Mouse (Mus musculus) liver, embryonic 13.5 days (tissue): ENCODE data around the gene Madd. TPM values are rescaled to one million over a fixed set of nuclear protein-coding genes. Genes with fewer than 3 reads are reported as not detected.

Experiments
- ATAC-seq: fragments of 200-750 bp; cut with Nextera tagmentation; 2 replicates; pipeline ENCODE4 v1.8.0; 2017; ENCODE audit warnings: low read depth, mild to moderate bottlenecking, moderate number of reproducible peaks, moderate library complexity
- DNase-seq: peaks from one replicate; pipeline ENCODE4 v3.0.0; 2022
- H3K27ac ChIP-seq: fragments of 300-500 bp; sonication (generic); 2 replicates; pipeline ENCODE4 v1.5.1; 2015; ENCODE audit warnings: moderate library complexity, mild to moderate bottlenecking, inconsistent platforms
- H3K27me3 ChIP-seq: fragments of 300-500 bp; sonication (generic); 2 replicates; pipeline ENCODE4 v1.6.1; 2015; ENCODE audit warnings: mild to moderate bottlenecking, inconsistent platforms
- H3K36me3 ChIP-seq: fragments of 300-500 bp; sonication (generic); 2 replicates; pipeline ENCODE4 v1.6.1; 2015; ENCODE audit warnings: mild to moderate bottlenecking, inconsistent platforms
- H3K4me1 ChIP-seq: fragments of 300-500 bp; sonication (generic); replicated peaks from 2 replicates; pipeline ENCODE4 v1.6.1; 2015; ENCODE audit warnings: inconsistent platforms
- H3K4me2 ChIP-seq: fragments of 300-500 bp; sonication (generic); 2 replicates; pipeline ENCODE4 v1.6.1; 2015; ENCODE audit warnings: inconsistent platforms, mild to moderate bottlenecking, moderate library complexity
- H3K4me3 ChIP-seq: fragments of 300-500 bp; sonication (generic); replicated peaks from 2 replicates; pipeline ENCODE4 v1.5.1; 2015; ENCODE audit warnings: mild to moderate bottlenecking, inconsistent platforms
- H3K9ac ChIP-seq: fragments of 300-500 bp; sonication (generic); 2 replicates; pipeline ENCODE4 v1.6.1; 2015; ENCODE audit warnings: mild to moderate bottlenecking, inconsistent platforms
- H3K9me3 ChIP-seq: fragments of 300-500 bp; sonication (generic); replicated peaks from 2 replicates; pipeline ENCODE4 v1.6.1; 2016; ENCODE audit warnings: inconsistent platforms
- WGBS: fragments of 180-500 bp; shearing (Covaris S2); methylation state at CpG from one replicate; pipeline ENCODE4 v1.1.7; 2015; ENCODE audit not compliant: insufficient replicate concordance; 5-methylcytosine and 5-hydroxymethylcytosine counted together
- polyA plus RNA-seq: library from polyadenylated mRNA; unstranded; fragments of >200 nt; fragmentation: Nextera tagmentation; extraction: Ambion mirVana; gene quantifications from 2 replicates; pipeline ENCODE4 v1.2.1, GENCODE M21; 2015

Gene Madd
- polyA plus RNA-seq, 1 experiment from 2014 or later: 7.4 TPM

DNA sequence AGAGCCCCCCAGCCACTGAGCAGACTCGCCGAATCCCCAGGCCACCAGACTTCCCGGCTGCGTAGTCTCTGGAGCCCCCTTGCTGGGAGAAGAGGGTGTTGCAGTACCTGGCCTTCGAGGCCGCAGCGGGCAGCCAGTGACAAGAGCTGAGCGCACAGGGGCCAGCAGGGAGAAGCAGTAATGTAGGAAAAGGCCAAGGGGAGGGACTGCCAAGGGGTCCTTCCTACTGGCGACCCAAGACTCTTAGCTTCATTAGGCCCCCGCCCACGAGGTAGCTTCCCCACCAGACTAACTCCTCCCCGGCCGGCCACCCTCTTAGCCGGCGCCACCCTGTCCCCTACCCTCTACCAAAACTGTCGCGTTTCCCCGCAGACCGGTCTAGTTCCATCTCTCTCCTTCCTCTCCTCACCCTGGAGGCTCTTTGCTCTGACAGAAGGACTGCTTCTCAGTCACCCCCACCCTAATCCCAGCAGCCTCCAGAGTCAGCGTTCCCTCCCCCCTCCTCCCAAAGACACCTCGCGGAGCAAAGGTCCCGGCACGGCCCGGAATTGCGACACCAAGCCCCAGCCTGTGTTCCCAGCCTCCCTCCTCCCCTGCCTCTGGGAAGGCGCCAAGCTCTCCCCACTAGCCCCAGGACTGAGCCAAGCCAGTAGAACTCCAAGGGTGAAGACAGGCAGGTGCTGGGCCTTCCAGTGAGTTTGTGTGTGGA lies 11.1 kb upstream of the Madd start:
- Histone ChIP-seq H3K36me3 (no peaks in the 10 kb centered on the region), H3K4me2 (peak overlapping the region; percentile 60), H3K27me3 (peaks cover 20% of the 10 kb centered on the region), H3K9me3 (no peaks in the 10 kb centered on the region), H3K4me1 (peaks cover 22% of the 10 kb centered on the region), H3K4me3 (peak overlapping the region; percentile 47), H3K27ac (0 out of 2 replicates have a peak overlapping the region, but pooled peaks have one; percentile 29), H3K9ac (peak overlapping the region; percentile 47)
- ATAC-seq (peak; percentile 67), DNase-seq (peak; percentile 51)
- WGBS: 4% methylated on average over 27 of the region's 27 CpGs

DNA sequence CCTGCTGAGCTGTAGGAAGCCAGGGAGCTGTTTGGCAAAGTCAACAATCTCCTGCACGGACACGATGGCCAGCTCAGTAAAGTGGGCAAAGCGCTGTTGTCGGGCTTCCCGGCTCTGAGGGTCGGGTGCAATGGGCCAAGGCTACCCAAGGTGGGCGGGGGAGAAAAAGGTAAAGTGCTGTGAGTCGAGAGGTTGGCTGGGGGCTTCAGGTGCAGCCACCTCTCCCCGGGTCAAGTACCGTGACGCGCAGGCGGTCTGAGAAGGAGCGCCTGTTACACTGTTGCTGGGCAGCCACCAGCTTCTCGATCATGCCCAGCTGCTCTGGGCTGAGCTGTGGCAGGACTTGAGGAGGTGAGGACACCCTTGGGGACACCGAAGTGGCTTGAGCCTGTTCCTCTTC lies 6.9 kb upstream of the Madd start:
- no peak overlapping the region for H3K4me3 ChIP-seq
- H3K27ac ChIP-seq: no peak overlapping the region
- WGBS: 81% methylated on average over 16 of the region's 16 CpGs
- ATAC-seq: no peak
- H3K4me1 ChIP-seq: peaks cover 14% of the 10 kb centered on the region
- H3K36me3 ChIP-seq: no peaks in the 10 kb centered on the region
- H3K27me3 ChIP-seq: peaks cover 10% of the 10 kb centered on the region
- H3K9ac ChIP-seq: no peak overlapping the region
- H3K9me3 ChIP-seq: no peaks in the 10 kb centered on the region
- DNase-seq: no peak
- no peak overlapping the region for H3K4me2 ChIP-seq

DNA sequence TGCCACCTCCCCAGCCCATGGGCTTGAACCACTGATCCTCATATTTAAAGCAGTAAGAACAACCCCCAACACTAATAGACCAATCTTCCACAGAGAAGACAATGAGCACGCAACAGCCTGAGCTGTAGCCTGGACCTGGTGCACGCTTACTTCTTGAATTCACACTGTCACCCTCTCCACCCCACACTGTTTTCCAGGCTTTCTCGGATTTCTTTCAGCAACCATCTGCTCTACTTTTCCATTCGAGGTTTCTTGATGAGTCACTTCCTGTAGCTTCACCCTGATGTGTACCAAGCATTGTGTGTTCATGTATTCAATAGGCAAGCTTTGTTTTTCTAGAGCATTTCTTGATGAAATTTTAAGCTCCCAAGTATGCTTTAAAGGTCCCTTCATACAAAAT lies 3.8 kb upstream of the Madd start:
- H3K4me2 ChIP-seq: no peak overlapping the region
- no peak overlapping the region for H3K4me3 ChIP-seq
- ATAC-seq: no peak
- no peak overlapping the region for H3K9ac ChIP-seq
- no peaks in the 10 kb centered on the region for H3K36me3 ChIP-seq
- H3K27ac ChIP-seq: no peak overlapping the region
- WGBS: 46% methylated on average over 4 of the region's 4 CpGs
- no peaks in the 10 kb centered on the region for H3K9me3 ChIP-seq
- no peak for DNase-seq
- H3K4me1 ChIP-seq: peaks cover 13% of the 10 kb centered on the region
- no peaks in the 10 kb centered on the region; the same call in 1 of the 2 replicates for H3K27me3 ChIP-seq

DNA sequence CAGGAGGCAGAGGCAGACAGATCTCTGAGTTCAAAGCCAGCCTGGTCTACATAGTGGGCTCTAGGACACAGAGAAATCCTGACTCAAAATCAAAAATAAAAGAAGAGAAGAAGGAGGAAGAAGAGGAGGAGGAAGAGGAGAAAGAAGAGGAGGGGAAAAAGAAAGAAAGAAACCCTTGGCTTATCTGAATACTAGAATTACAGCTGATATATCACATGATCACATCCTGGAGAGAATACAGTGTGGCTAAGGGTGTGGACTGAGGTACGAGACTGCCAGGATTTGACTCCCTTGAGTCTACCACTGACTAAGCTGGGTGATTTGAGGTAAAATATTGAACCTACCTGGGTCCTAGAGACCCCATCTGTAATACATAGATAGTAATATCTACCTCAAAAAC lies 2.6 kb upstream of the Madd start:
- Histone ChIP-seq H3K9me3 (no peaks in the 10 kb centered on the region), H3K27ac (no peak overlapping the region), H3K4me2 (no peak overlapping the region), H3K27me3 (no peaks in the 10 kb centered on the region; the same call in 1 of the 2 replicates), H3K4me1 (peaks cover 23% of the 10 kb centered on the region), H3K36me3 (no peaks in the 10 kb centered on the region), H3K4me3 (no peak overlapping the region), H3K9ac (no peak overlapping the region)
- 32% methylated on average over 1 of the region's 1 CpGs for WGBS
- ATAC-seq (no peak), DNase-seq (no peak)

DNA sequence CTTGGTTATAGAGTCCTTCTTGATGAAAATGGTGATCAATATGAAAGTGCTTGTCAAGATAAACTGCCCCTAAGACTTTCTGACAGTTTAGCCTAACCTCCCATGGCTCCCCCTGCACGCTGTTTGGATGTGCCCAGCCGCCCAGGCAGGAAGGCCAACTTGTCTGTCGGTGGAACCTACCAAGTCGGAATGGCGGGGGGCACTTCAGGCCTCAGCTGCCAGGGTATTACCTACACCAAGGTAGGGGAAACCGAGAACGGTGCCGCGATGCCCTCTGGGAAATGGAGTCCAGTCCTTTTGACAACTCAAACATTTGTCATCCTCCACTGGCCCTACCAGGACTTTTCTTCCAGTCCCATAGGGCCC lies 506 bp downstream of the Madd start:
- peak; percentile 97 for DNase-seq
- H3K27me3 ChIP-seq: no peaks in the 10 kb centered on the region
- H3K27ac ChIP-seq: peak overlapping the region; percentile 85
- peaks cover 3% of the 10 kb centered on the region for H3K36me3 ChIP-seq
- H3K9me3 ChIP-seq: no peaks in the 10 kb centered on the region
- peak overlapping the region; percentile 87 for H3K9ac ChIP-seq
- peak overlapping the region; percentile 100 for H3K4me2 ChIP-seq
- peak; percentile 95 for ATAC-seq
- peak overlapping the region; percentile 94 for H3K4me3 ChIP-seq
- peaks cover 23% of the 10 kb centered on the region for H3K4me1 ChIP-seq
- WGBS: 0% methylated on average over 9 of the region's 9 CpGs

- Histone ChIP-seq H3K4me3 (peak overlapping the region; percentile 94), H3K27ac (peak overlapping the region; percentile 85), H3K4me1 (peaks cover 23% of the 10 kb centered on the region), H3K4me2 (peak overlapping the region; percentile 100), H3K9ac (peak overlapping the region; percentile 87), H3K36me3 (peaks cover 8% of the 10 kb centered on the region), H3K9me3 (no peaks in the 10 kb centered on the region), H3K27me3 (no peaks in the 10 kb centered on the region)
- WGBS: under 1% methylated on average over 81 of the region's 81 CpGs
- DNase-seq: peak; percentile 79
- ATAC-seq: peak; percentile 90
Observed at GRCm38 (mm10) chr2:91182405-91183147, 1.1 kb downstream of the Madd start.

GRCm38 (mm10) chr2:91182016-91182404 lies 1.6 kb downstream of the Madd start:
- no peaks in the 10 kb centered on the region for H3K27me3 ChIP-seq
- 7% methylated on average over 8 of the region's 8 CpGs for WGBS
- no peak overlapping the region for H3K27ac ChIP-seq
- DNase-seq (no peak), ATAC-seq (no peak)
- H3K4me1 ChIP-seq: peaks cover 23% of the 10 kb centered on the region
- peaks cover 8% of the 10 kb centered on the region for H3K36me3 ChIP-seq
- peak overlapping the region; percentile 100 for H3K4me2 ChIP-seq
- H3K9ac ChIP-seq: peak overlapping the region; percentile 87
- peak overlapping the region; percentile 94 for H3K4me3 ChIP-seq
- no peaks in the 10 kb centered on the region for H3K9me3 ChIP-seq

- H3K9me3 ChIP-seq: no peaks in the 10 kb centered on the region
- H3K4me1 ChIP-seq: peaks cover 23% of the 10 kb centered on the region
- H3K9ac ChIP-seq: no peak overlapping the region
- peaks cover 19% of the 10 kb centered on the region for H3K36me3 ChIP-seq
- no peak for ATAC-seq
- DNase-seq: no peak
- H3K27me3 ChIP-seq: no peaks in the 10 kb centered on the region
- WGBS: 57% methylated on average over 5 of the region's 5 CpGs
- no peak overlapping the region for H3K4me2 ChIP-seq
- no peak overlapping the region for H3K4me3 ChIP-seq
- no peak overlapping the region for H3K27ac ChIP-seq
Observed at GRCm38 (mm10) chr2:91180706-91181105, 2.9 kb downstream of the Madd start.

DNA sequence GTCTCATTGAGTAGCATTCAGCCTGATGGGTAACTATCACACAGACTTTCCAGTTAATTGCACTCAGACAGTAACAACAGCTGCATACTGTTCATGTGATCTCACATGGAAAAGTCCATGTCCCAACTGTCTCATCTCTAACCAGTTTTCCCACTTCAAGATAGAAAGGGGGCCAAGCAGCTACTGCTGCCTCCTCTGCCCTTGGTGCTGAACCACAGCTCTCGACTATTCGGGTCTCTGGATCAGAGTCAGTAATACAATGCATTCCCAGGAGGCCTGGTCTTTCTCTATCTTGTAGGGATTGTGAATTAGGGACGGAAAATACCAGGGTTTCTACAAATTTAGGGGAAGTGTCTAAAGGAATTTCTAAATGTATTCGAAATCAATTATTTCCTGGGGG lies 3.8 kb downstream of the Madd start:
- H3K4me3 ChIP-seq: no peak overlapping the region
- no peak overlapping the region for H3K4me2 ChIP-seq
- no peak for ATAC-seq
- no peak for DNase-seq
- 65% methylated on average over 4 of the region's 4 CpGs for WGBS
- no peaks in the 10 kb centered on the region for H3K9me3 ChIP-seq
- no peaks in the 10 kb centered on the region for H3K27me3 ChIP-seq
- peaks cover 23% of the 10 kb centered on the region for H3K4me1 ChIP-seq
- H3K27ac ChIP-seq: no peak overlapping the region
- no peak overlapping the region for H3K9ac ChIP-seq
- peaks cover 23% of the 10 kb centered on the region for H3K36me3 ChIP-seq

GRCm38 (mm10) chr2:91176234-91176633 lies 7.4 kb downstream of the Madd start:
- H3K4me3 ChIP-seq: no peak overlapping the region
- H3K36me3 ChIP-seq: peaks cover 44% of the 10 kb centered on the region
- WGBS: 70% methylated on average over 6 of the region's 6 CpGs
- ATAC-seq: no peak
- H3K27ac ChIP-seq: no peak overlapping the region
- H3K4me1 ChIP-seq: no peaks in the 10 kb centered on the region; the same call in 1 of the 2 replicates
- H3K27me3 ChIP-seq: no peaks in the 10 kb centered on the region
- DNase-seq: no peak
- H3K9ac ChIP-seq: no peak overlapping the region
- no peaks in the 10 kb centered on the region for H3K9me3 ChIP-seq
- no peak overlapping the region for H3K4me2 ChIP-seq

DNA sequence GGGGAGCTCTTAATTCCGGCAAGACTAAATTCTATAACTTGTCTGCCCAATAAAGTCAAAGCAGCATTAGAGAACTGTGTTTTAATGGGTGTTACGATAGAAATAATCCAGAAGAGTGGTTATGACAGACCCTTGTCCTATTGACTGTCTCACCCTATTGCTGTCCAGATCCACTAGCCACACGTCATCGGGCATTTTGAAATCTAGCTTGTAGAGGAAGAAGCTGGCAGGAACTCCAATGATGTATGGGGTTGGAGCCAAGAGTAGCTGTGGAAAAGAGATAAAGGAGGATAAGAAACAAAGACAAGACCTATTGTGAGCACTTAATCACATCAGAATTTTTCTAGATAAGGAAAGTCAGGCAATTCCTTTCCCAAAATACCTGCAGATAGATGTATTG lies 8.1 kb downstream of the Madd start:
- Histone ChIP-seq H3K36me3 (peaks cover 44% of the 10 kb centered on the region), H3K9ac (no peak overlapping the region), H3K4me2 (no peak overlapping the region), H3K9me3 (no peaks in the 10 kb centered on the region), H3K4me3 (no peak overlapping the region), H3K27me3 (no peaks in the 10 kb centered on the region), H3K27ac (no peak overlapping the region), H3K4me1 (no peaks in the 10 kb centered on the region; the same call in 1 of the 2 replicates)
- WGBS: 80% methylated on average over 4 of the region's 4 CpGs
- ATAC-seq (no peak), DNase-seq (no peak)
